In the genomic region with DNA sequence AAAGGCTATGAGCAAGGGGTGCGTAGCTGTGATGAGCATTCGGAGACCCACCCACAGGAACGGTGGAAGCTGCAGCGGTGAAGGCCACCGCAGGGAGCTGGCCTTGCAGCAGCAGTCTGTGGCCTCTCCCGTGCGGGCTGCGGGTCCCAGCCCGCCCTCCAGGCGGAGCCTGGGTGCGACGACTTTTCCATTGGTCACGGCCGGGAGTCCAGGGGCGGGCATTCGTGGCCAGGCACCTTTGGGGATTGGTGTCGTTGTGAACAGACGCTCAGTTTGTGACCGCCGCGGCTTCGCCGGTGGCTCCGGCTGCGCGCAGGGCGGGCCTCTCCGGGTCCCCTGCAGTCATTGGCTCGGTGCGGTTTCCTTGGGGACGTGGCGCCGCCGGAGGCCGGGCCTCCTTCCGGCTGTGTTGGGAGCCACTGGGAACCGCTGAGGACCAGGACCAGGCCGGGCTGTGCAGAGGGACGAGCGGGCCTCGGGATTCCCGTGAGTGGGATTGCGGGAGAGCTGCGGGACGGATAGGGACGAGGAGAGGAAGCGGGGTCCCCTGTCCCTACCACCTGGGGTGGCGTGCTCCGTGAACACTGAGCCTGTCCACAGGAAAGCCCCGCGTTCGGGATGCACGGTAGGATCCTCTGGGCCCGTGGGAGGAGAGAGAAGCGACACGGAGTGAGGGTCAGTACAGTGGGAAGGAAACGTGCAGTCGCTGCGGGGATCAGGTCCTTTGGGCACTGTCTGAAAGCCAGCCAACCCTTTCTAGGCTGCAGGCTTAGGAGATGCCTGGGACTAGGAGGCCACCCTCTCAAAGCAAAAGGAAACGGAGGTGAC, we compare ENCODE assay signal across 8 mouse cellular contexts. TPM values are rescaled to one million over a fixed set of nuclear protein-coding genes. Genes with fewer than 3 reads are reported as not detected.
DNase-seq lines count a peak whose midpoint lies in the region; ATAC-seq and TF ChIP-seq lines count a peak whose summit lies in the region.

A gene (plus strand): TSS at position 254 of the 828 bp plus-strand sequence.

- TF ChIP-seq CTCF in midbrain, postnatal 0 days (IDR thresholded peaks at IDR 0.05): peak; percentile 69

- H3K36me3 ChIP-seq in embryonic facial prominence, embryonic 14.5 days (ENCODE audit: control insufficient read depth, insufficient read depth, low read length): peaks cover 13% of the 10 kb centered on the region
- peaks cover 6% of the 10 kb centered on the region; the same call in 1 of the 2 replicates for H3K36me3 ChIP-seq in limb, embryonic 14.5 days (ENCODE audit: control insufficient read depth, insufficient read depth, low read length)
- peaks cover 4% of the 10 kb centered on the region; the same call in 1 of the 2 replicates for H3K36me3 ChIP-seq in midbrain, postnatal 0 days (ENCODE audit: insufficient read depth, low read length)

- WGBS in embryonic facial prominence, embryonic 14.5 days: under 1% methylated on average over 31 of the region's 60 CpGs
- 0% methylated on average over 50 of the region's 60 CpGs for WGBS in limb, embryonic 14.5 days
- under 1% methylated on average over 55 of the region's 60 CpGs for WGBS in midbrain, postnatal 0 days

- H3K9ac ChIP-seq in embryonic facial prominence, embryonic 14.5 days (ENCODE audit: low read depth, low read length): peak within 1 kb of the TSS; percentile 77
- peak within 1 kb of the TSS; percentile 74 for H3K9ac ChIP-seq in limb, embryonic 14.5 days (ENCODE audit: low read depth, low read length, severe bottlenecking)
- peak within 1 kb of the TSS; percentile 95 for H3K9ac ChIP-seq in midbrain, postnatal 0 days (replicated peaks; ENCODE audit: low read length, poor library complexity, severe bottlenecking)

- peak; percentile 75; the same call in 1 of the 2 replicates for TF ChIP-seq POLR2A in limb, embryonic 14.5 days (IDR thresholded peaks at IDR 0.05; ENCODE audit: borderline replicate concordance, extremely low read depth, insufficient read depth, insufficient read length)

- peak; percentile 94 for DNase-seq in 3T3-L1 (ENCODE audit: low read depth, low spot score)
- DNase-seq in adrenal gland, postnatal 4 days (ENCODE audit: low spot score in 2 of 2): peak; percentile 89 to 96
- peak; percentile 98 for DNase-seq in embryonic facial prominence, embryonic 14.5 days (ENCODE audit: low spot score)
- DNase-seq in heart, adult 8-10 months (ENCODE audit: low spot score): peak; percentile 97
- DNase-seq in kidney, adult 9 months: peak; percentile 98
- DNase-seq in limb, embryonic 14.5 days (ENCODE audit: low spot score): peak; percentile 92
- DNase-seq in midbrain, postnatal 0 days (ENCODE audit: low spot score): peak; percentile 96
- peak; percentile 86 to 88 for DNase-seq in spleen, postnatal 14 days (ENCODE audit: low spot score in 2 of 2)

- ATAC-seq in embryonic facial prominence, embryonic 14.5 days (ENCODE audit: low read depth): peak; percentile 99
- peak; percentile 95 for ATAC-seq in limb, embryonic 14.5 days (ENCODE audit: low FRiP score, low read depth)
- peak; percentile 97 for ATAC-seq in midbrain, postnatal 0 days (ENCODE audit: low FRiP score)

- peaks cover 3% of the 10 kb centered on the region; the same call in 1 of the 2 replicates for H3K9me3 ChIP-seq in embryonic facial prominence, embryonic 14.5 days (ENCODE audit: control insufficient read depth, low read length)
- H3K9me3 ChIP-seq in limb, embryonic 14.5 days (ENCODE audit: control insufficient read depth, low read length): no peaks in the 10 kb centered on the region
- H3K9me3 ChIP-seq in midbrain, postnatal 0 days (ENCODE audit: low read length): no peaks in the 10 kb centered on the region

- H3K27ac ChIP-seq in embryonic facial prominence, embryonic 14.5 days (replicated peaks; ENCODE audit: low read depth, low read length): peak within 1 kb of the TSS; percentile 30
- H3K27ac ChIP-seq in limb, embryonic 14.5 days (replicated peaks; ENCODE audit: low read depth, low read length): peak within 1 kb of the TSS; percentile 38
- H3K27ac ChIP-seq in midbrain, postnatal 0 days (ENCODE audit: low read depth, low read length): peak within 1 kb of the TSS; percentile 81

- peak within 1 kb of the TSS; percentile 73 for H3K4me3 ChIP-seq in embryonic facial prominence, embryonic 14.5 days (ENCODE audit: low read depth, low read length)
- peak within 1 kb of the TSS; percentile 82 for H3K4me3 ChIP-seq in limb, embryonic 14.5 days (replicated peaks; ENCODE audit: low read length)
- H3K4me3 ChIP-seq in midbrain, postnatal 0 days (ENCODE audit: low read depth, low read length): peak within 1 kb of the TSS; percentile 90

- H3K27me3 ChIP-seq in embryonic facial prominence, embryonic 14.5 days (replicated peaks; ENCODE audit: control insufficient read depth, insufficient read depth, low read length): no peaks in the 10 kb centered on the region
- no peaks in the 10 kb centered on the region for H3K27me3 ChIP-seq in limb, embryonic 14.5 days (ENCODE audit: control insufficient read depth, insufficient read depth, low read length)
- no peaks in the 10 kb centered on the region for H3K27me3 ChIP-seq in midbrain, postnatal 0 days (ENCODE audit: insufficient read depth, low read length)

- H3K4me2 ChIP-seq in embryonic facial prominence, embryonic 14.5 days (ENCODE audit: low read depth, low read length): peak within 1 kb of the TSS; percentile 93
- peak within 1 kb of the TSS; percentile 66 for H3K4me2 ChIP-seq in limb, embryonic 14.5 days (replicated peaks; ENCODE audit: low read depth, low read length, severe bottlenecking)
- H3K4me2 ChIP-seq in midbrain, postnatal 0 days (ENCODE audit: low read depth, low read length, poor library complexity, severe bottlenecking): peak within 1 kb of the TSS; percentile 91

- H3K4me1 ChIP-seq in embryonic facial prominence, embryonic 14.5 days (ENCODE audit: control insufficient read depth, insufficient read depth, low read length): no peaks in the 10 kb centered on the region
- H3K4me1 ChIP-seq in limb, embryonic 14.5 days (ENCODE audit: control insufficient read depth, insufficient read depth, low read length): peaks cover 5% of the 10 kb centered on the region; the same call in 1 of the 2 replicates
- no peaks in the 10 kb centered on the region; the same call in 1 of the 2 replicates for H3K4me1 ChIP-seq in midbrain, postnatal 0 days (ENCODE audit: insufficient read depth, low read length)

RNA-seq across cellular contexts. Expression of the gene that starts here (rescaled TPM):
- 10 to 100 TPM; 20.9 to 24.6 TPM for total RNA-seq in adrenal gland, postnatal 4 days (2021)
- 10.9 and 12.3 TPM in 2 replicates for polyA plus RNA-seq in embryonic facial prominence, embryonic 14.5 days (2014; fragmentation: Nextera tagmentation; extraction: Ambion mirVana)
- 1 to 10 TPM; 1.6 to 2.6 (median 2.1) TPM for total RNA-seq in heart, adult 8-10 months (2022)
- 9.3 and 10.3 TPM in 2 replicates for polyA plus RNA-seq in limb, embryonic 14.5 days (2012; rRNA removed)
- polyA plus RNA-seq in limb, embryonic 14.5 days (2014; fragmentation: Nextera tagmentation; extraction: Ambion mirVana): 11.8 and 13.2 TPM in 2 replicates
- total RNA-seq in midbrain, postnatal 0 days (2014; rRNA removed): 6.9 and 10.0 TPM in 2 replicates
- 7.1 and 8.2 TPM in 2 replicates for polyA plus RNA-seq in midbrain, postnatal 0 days (2015; fragmentation: Nextera tagmentation; extraction: Ambion mirVana)

Comparison
In these comparisons a context has a peak if more than half of its experiments do, and no peak if none do; other contexts are left out.
1. Peak in every context shown above with its lines: DNase-seq, ATAC-seq, H3K4me3 ChIP-seq and H3K27ac ChIP-seq.
2. H3K27ac ChIP-seq: peak in every context shown above with its lines; median percentile 81 in midbrain, postnatal 0 days; 38 in limb, embryonic 14.5 days; 30 in embryonic facial prominence, embryonic 14.5 days.